In the genomic region with DNA sequence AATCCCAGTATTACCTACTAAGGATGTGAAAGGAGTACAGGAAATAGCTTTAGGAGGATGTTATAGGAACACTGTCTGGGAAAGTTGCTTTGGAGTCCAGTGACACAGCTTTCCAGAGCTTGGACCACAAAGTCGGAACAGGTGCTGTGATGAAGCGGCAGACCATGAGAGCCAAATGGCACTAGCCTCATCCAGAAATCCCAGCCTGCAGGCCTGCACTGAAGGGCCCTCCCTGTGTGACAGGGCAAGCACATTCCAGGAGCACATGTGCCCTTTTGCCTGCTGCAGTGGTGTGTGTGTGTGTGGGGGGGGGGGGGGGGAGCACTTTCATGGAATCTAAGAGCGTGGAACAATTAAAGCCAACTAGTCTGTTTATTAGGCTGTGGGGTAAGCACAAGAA, we compare ENCODE assay signal across 12 mouse cellular contexts. TPM values are rescaled to one million over a fixed set of nuclear protein-coding genes. Genes with fewer than 3 reads are reported as not detected.
DNase-seq lines count a peak whose midpoint lies in the region; ATAC-seq and TF ChIP-seq lines count a peak whose summit lies in the region.
"Had no signal": no experiment of that assay in that cellular context is flagged by ENCODE, and none has a peak within 500 bp of the region (broad histone marks: within the 10 kb centered on the region; RNA-seq: fewer than 3 reads in every experiment).

No protein-coding gene starts in this region.

- H3K9me3 ChIP-seq in forebrain, embryonic 15.5 days: no peaks in the 10 kb centered on the region
- H3K9me3 ChIP-seq in forebrain, embryonic 14.5 days (replicated peaks; ENCODE audit: control insufficient read depth, low read length): no peaks in the 10 kb centered on the region
- no peaks in the 10 kb centered on the region for H3K9me3 ChIP-seq in lung, embryonic 15.5 days
- no peaks in the 10 kb centered on the region for H3K9me3 ChIP-seq in hindbrain, postnatal 0 days (ENCODE audit: low read length)
- H3K9me3 ChIP-seq: heart, embryonic 12.5 days; intestine, embryonic 15.5 days had no signal

- no peak overlapping the region for H3K27ac ChIP-seq in forebrain, embryonic 15.5 days (replicated peaks)
- no peak overlapping the region for H3K27ac ChIP-seq in forebrain, embryonic 14.5 days (ENCODE audit: low read depth, low read length)
- peak overlapping the region; percentile 21 for H3K27ac ChIP-seq in lung, embryonic 15.5 days
- H3K27ac ChIP-seq in hindbrain, postnatal 0 days: no peak overlapping the region
- H3K27ac ChIP-seq: intestine, embryonic 15.5 days; layer of hippocampus, adult 2 months had no signal

- WGBS in forebrain, embryonic 15.5 days: 72% methylated on average over 3 of the region's 3 CpGs
- whole genome bisulfite sequencing in forebrain, embryonic 14.5 days: 68% methylated on average over 3 of the region's 3 CpGs
- WGBS in lung, embryonic 15.5 days: 62% methylated on average over 3 of the region's 3 CpGs
- WGBS in hindbrain, postnatal 0 days: 61% methylated on average over 3 of the region's 3 CpGs

- no peak overlapping the region for H3K4me2 ChIP-seq in forebrain, embryonic 15.5 days (replicated peaks)
- no peak overlapping the region for H3K4me2 ChIP-seq in forebrain, embryonic 14.5 days (ENCODE audit: low read length)
- H3K4me2 ChIP-seq in lung, embryonic 15.5 days: no peak overlapping the region
- H3K4me2 ChIP-seq in hindbrain, postnatal 0 days (ENCODE audit: low read depth, low read length): no peak overlapping the region
- H3K4me2 ChIP-seq: heart, embryonic 12.5 days; intestine, embryonic 15.5 days had no signal

- peak; percentile 23; the same call in 1 of the 2 replicates for ATAC-seq in forebrain, embryonic 15.5 days (replicated peaks)
- no peak for ATAC-seq in forebrain, embryonic 14.5 days
- ATAC-seq in lung, embryonic 15.5 days (ENCODE audit: borderline replicate concordance, extremely low read depth, low FRiP score, low TSS enrichment): no peak
- peak; percentile 73; the same call in 1 of the 2 replicates for ATAC-seq in hindbrain, postnatal 0 days
- ATAC-seq: intestine, embryonic 15.5 days had no signal

- H3K36me3 ChIP-seq in forebrain, embryonic 15.5 days: no peaks in the 10 kb centered on the region
- no peaks in the 10 kb centered on the region for H3K36me3 ChIP-seq in forebrain, embryonic 14.5 days (ENCODE audit: control insufficient read depth, insufficient read depth, low read length)
- H3K36me3 ChIP-seq in lung, embryonic 15.5 days: no peaks in the 10 kb centered on the region
- H3K36me3 ChIP-seq in hindbrain, postnatal 0 days (ENCODE audit: insufficient read depth, low read length): no peaks in the 10 kb centered on the region
- H3K36me3 ChIP-seq: intestine, embryonic 15.5 days had no signal

- no peak for DNase-seq in forebrain, embryonic 14.5 days (ENCODE audit: low spot score)
- DNase-seq in lung, postnatal 25 days (ENCODE audit: low spot score): no peak
- DNase-seq in cerebellum, postnatal 10 days: peak; percentile 78 to 87
- DNase-seq in hindbrain, postnatal 0 days (ENCODE audit: low spot score): peak; percentile 32
- DNase-seq in thymus, postnatal 25 days: no peak
- no peak for DNase-seq in urinary bladder, adult 2 months (ENCODE audit: low spot score)
- DNase-seq: liver had no signal

- H3K9ac ChIP-seq in forebrain, embryonic 15.5 days (replicated peaks): no peak overlapping the region
- H3K9ac ChIP-seq in forebrain, embryonic 14.5 days (ENCODE audit: low read length): no peak overlapping the region
- H3K9ac ChIP-seq in lung, embryonic 15.5 days: no peak overlapping the region
- no peak overlapping the region for H3K9ac ChIP-seq in hindbrain, postnatal 0 days (replicated peaks; ENCODE audit: low read length)
- H3K9ac ChIP-seq: heart, embryonic 12.5 days; intestine, embryonic 15.5 days had no signal

- no peaks in the 10 kb centered on the region for H3K27me3 ChIP-seq in forebrain, embryonic 15.5 days
- H3K27me3 ChIP-seq in forebrain, embryonic 14.5 days (replicated peaks; ENCODE audit: control insufficient read depth, insufficient read depth, low read length): no peaks in the 10 kb centered on the region
- no peaks in the 10 kb centered on the region for H3K27me3 ChIP-seq in lung, embryonic 15.5 days
- no peaks in the 10 kb centered on the region for H3K27me3 ChIP-seq in hindbrain, postnatal 0 days (ENCODE audit: insufficient read depth, low read length)
- H3K27me3 ChIP-seq: heart, embryonic 12.5 days; intestine, embryonic 15.5 days had no signal

- H3K4me1 ChIP-seq in forebrain, embryonic 15.5 days: peaks cover 9% of the 10 kb centered on the region
- H3K4me1 ChIP-seq in forebrain, embryonic 14.5 days (ENCODE audit: control insufficient read depth, insufficient read depth, low read length): peaks cover 10% of the 10 kb centered on the region
- H3K4me1 ChIP-seq in lung, embryonic 15.5 days: peaks cover 33% of the 10 kb centered on the region
- peaks cover 4% of the 10 kb centered on the region for H3K4me1 ChIP-seq in hindbrain, postnatal 0 days (ENCODE audit: insufficient read depth, low read length)

- TF ChIP-seq CTCF in hindbrain, postnatal 0 days (IDR thresholded peaks at IDR 0.05; ENCODE audit: low read depth): no peak

- no peak overlapping the region for H3K4me3 ChIP-seq in forebrain, embryonic 15.5 days
- H3K4me3 ChIP-seq in forebrain, embryonic 14.5 days (ENCODE audit: low read depth, low read length): no peak overlapping the region
- H3K4me3 ChIP-seq in lung, embryonic 15.5 days: no peak overlapping the region
- H3K4me3 ChIP-seq in hindbrain, postnatal 0 days (ENCODE audit: low read length): no peak overlapping the region
- H3K4me3 ChIP-seq: heart, embryonic 12.5 days; intestine, embryonic 15.5 days; layer of hippocampus, adult 2 months had no signal

RNA-seq across cellular contexts. Expression of a gene that starts 47.8 kb away (rescaled TPM):
- 32.3 and 34.4 TPM in 2 replicates for polyA plus RNA-seq in forebrain, embryonic 15.5 days (2015; fragmentation: Nextera tagmentation; extraction: Ambion mirVana)
- polyA plus RNA-seq in forebrain, embryonic 14.5 days (2014; fragmentation: Nextera tagmentation; extraction: Ambion mirVana): 26.6 and 34.8 TPM in 2 replicates
- polyA plus RNA-seq in lung, embryonic 15.5 days (2015; fragmentation: Nextera tagmentation; extraction: Ambion mirVana): 30.4 and 33.1 TPM in 2 replicates
- total RNA-seq in hindbrain, postnatal 0 days (2014; rRNA removed): 63.1 and 63.9 TPM in 2 replicates
- polyA plus RNA-seq in hindbrain, postnatal 0 days (2015; fragmentation: Nextera tagmentation; extraction: Ambion mirVana): 50.9 and 53.0 TPM in 2 replicates
- polyA plus RNA-seq in urinary bladder, adult 2 months (2012; rRNA removed): 6.9 and 8.2 TPM in 2 replicates

Comparison
In these comparisons a context has a peak if more than half of its experiments do, and no peak if none do; other contexts are left out.
1. ATAC-seq: peak in forebrain, embryonic 15.5 days (single experiment) and hindbrain, postnatal 0 days (single experiment); none in forebrain, embryonic 14.5 days (single experiment) and lung, embryonic 15.5 days (single experiment).
2. DNase-seq: peak in cerebellum, postnatal 10 days (2 of 2) and hindbrain, postnatal 0 days (single experiment); none in forebrain, embryonic 14.5 days (single experiment), lung, postnatal 25 days (single experiment), thymus, postnatal 25 days (single experiment) and urinary bladder, adult 2 months (single experiment).